Comparison of ENCODE assay signal across 27 mouse cellular contexts in genomic region chr1:93543196-93543595, GRCm38 (mm10). TPM values are rescaled to one million over a fixed set of nuclear protein-coding genes. Genes with fewer than 3 reads are reported as not detected.
A peak's percentile ranks its signal among the peaks of the same experiment; 100 is the strongest.
DNase-seq lines count a peak whose midpoint lies in the region; ATAC-seq and TF ChIP-seq lines count a peak whose summit lies in the region.
"Had no signal": no experiment of that assay in that cellular context is flagged by ENCODE, and none has a peak within 500 bp of the region (broad histone marks: within the 10 kb centered on the region; RNA-seq: fewer than 3 reads in every experiment).

No protein-coding gene starts in this region.

- intact Hi-C loops in heart, adult 2 months (cut with DNase I): no loop called here

- no peak overlapping the region for H3K4me2 ChIP-seq in stomach, postnatal 0 days (replicated peaks; ENCODE audit: low read depth)
- H3K4me2 ChIP-seq: embryonic facial prominence, embryonic 13.5 days; heart, embryonic 15.5 days; hindbrain, embryonic 13.5 days; midbrain, embryonic 12.5 days; neural tube, embryonic 13.5 days had no signal

- no peaks in the 10 kb centered on the region for H3K36me3 ChIP-seq in heart, adult 2 months (ENCODE audit: control insufficient read depth, insufficient read depth, low read length)
- no peaks in the 10 kb centered on the region for H3K36me3 ChIP-seq in ES-E14 (ENCODE audit: control insufficient read depth, insufficient read depth, low read length, poor library complexity, severe bottlenecking)
- no peaks in the 10 kb centered on the region for H3K36me3 ChIP-seq in stomach, postnatal 0 days (ENCODE audit: control insufficient read depth, insufficient read depth, low read length)
- H3K36me3 ChIP-seq: heart, embryonic 10.5 days; heart, embryonic 15.5 days; hindbrain, embryonic 13.5 days; midbrain, embryonic 12.5 days; neural tube, embryonic 13.5 days had no signal

- DNase-seq in heart, adult 2 months: no peak
- no peak for DNase-seq in heart, adult 18-20 months
- no peak for DNase-seq in layer of hippocampus, adult 2 months (ENCODE audit: low spot score in 2 of 2)
- DNase-seq in layer of hippocampus, adult 18-20 months (ENCODE audit: low spot score in 2 of 2): no peak
- peak; percentile 11 for DNase-seq in ES-E14 (ENCODE audit: low read depth, low spot score)
- no peak for DNase-seq in stomach, postnatal 0 days (ENCODE audit: low spot score)
- DNase-seq in thymus, postnatal 25 days: no peak
- DNase-seq: adrenal gland, adult 2 months; adrenal gland, postnatal 36 days; cerebellum, adult 18-20 months; cerebellum, postnatal 10 days; heart, postnatal 36 days; kidney, adult 18-20 months; kidney, postnatal 10 days; liver; lung, adult 2 months had no signal

- H3K4me1 ChIP-seq in heart, adult 2 months (ENCODE audit: control insufficient read depth, insufficient read depth, low read length): no peaks in the 10 kb centered on the region
- peaks cover 0 to 3% of the 10 kb centered on the region in 2 experiments; a peak in 1 of 4 replicates for H3K4me1 ChIP-seq in ES-E14 (ENCODE audit: control insufficient read depth in 2 of 2, insufficient read depth in 2 of 2, low read length in 2 of 2, poor library complexity in 1 of 2)
- H3K4me1 ChIP-seq in stomach, postnatal 0 days (replicated peaks; ENCODE audit: control insufficient read depth, insufficient read depth): no peaks in the 10 kb centered on the region
- H3K4me1 ChIP-seq: embryonic facial prominence, embryonic 13.5 days; heart, embryonic 10.5 days; heart, embryonic 15.5 days; hindbrain, embryonic 13.5 days; midbrain, embryonic 12.5 days; neural tube, embryonic 13.5 days had no signal

- no peaks in the 10 kb centered on the region for H3K9me3 ChIP-seq in ES-E14 (ENCODE audit: control insufficient read depth, insufficient read depth, low read depth, low read length)
- no peaks in the 10 kb centered on the region for H3K9me3 ChIP-seq in stomach, postnatal 0 days (ENCODE audit: control insufficient read depth, low read length)
- H3K9me3 ChIP-seq: embryonic facial prominence, embryonic 13.5 days; G1E; heart, embryonic 10.5 days; heart, embryonic 15.5 days; hindbrain, embryonic 13.5 days; megakaryocyte, embryonic 14.5 days; midbrain, embryonic 12.5 days; neural tube, embryonic 13.5 days had no signal

- H3K79me2 ChIP-seq in heart, adult 2 months (replicated peaks; ENCODE audit: control insufficient read depth, insufficient read depth, low read length): 0 out of 2 replicates have a peak, but pooled peaks cover 2% of the 10 kb centered on the region

- H3K27me3 ChIP-seq in heart, adult 2 months (ENCODE audit: control insufficient read depth, insufficient read depth, low read length): no peaks in the 10 kb centered on the region
- no peaks in the 10 kb centered on the region for H3K27me3 ChIP-seq in stomach, postnatal 0 days (ENCODE audit: control insufficient read depth, insufficient read depth, low read length)
- H3K27me3 ChIP-seq: embryonic facial prominence, embryonic 13.5 days; heart, embryonic 15.5 days; hindbrain, embryonic 13.5 days; midbrain, embryonic 12.5 days; neural tube, embryonic 13.5 days had no signal

- TF ChIP-seq EP300 in heart, adult 2 months (IDR thresholded peaks at IDR 0.05; ENCODE audit: insufficient read depth, low read depth, low read length): no peak
- TF ChIP-seq EP300 in stomach, postnatal 0 days (optimal IDR thresholded peaks at IDR 0.05): no peak

- TF ChIP-seq CTCF in heart, adult 2 months (IDR thresholded peaks at IDR 0.05): 0 out of 2 replicates have a peak, but pooled peaks have one; percentile 12
- peak; percentile 29; the same call in 1 of the 2 replicates for TF ChIP-seq CTCF in layer of hippocampus, adult 2 months (conservative IDR thresholded peaks at IDR 0.05)
- peak; percentile 7; the same call in 1 of the 2 replicates for TF ChIP-seq CTCF in stomach, postnatal 0 days (IDR thresholded peaks at IDR 0.05; ENCODE audit: low read depth)

- 79% methylated on average over 2 of the region's 2 CpGs for WGBS in heart, adult 2 months
- 72% methylated on average over 2 of the region's 2 CpGs for WGBS in stomach, postnatal 0 days

- TF ChIP-seq POLR2A in heart, adult 2 months (IDR thresholded peaks at IDR 0.05; ENCODE audit: insufficient read depth, low read depth, low read length): no peak

- in situ Hi-C loops in ES-E14 (cut with MboI; ENCODE audit: low sequenced_read_pairs in 2 of 2, unreplicated experiment in 2 of 2): no loop called here

- no peak for ATAC-seq in stomach, postnatal 0 days (ENCODE audit: low FRiP score, low TSS enrichment)
- ATAC-seq: activated CD4-positive, CD25-positive, alpha-beta regulatory T cell, adult 4 months; forebrain, embryonic 16.5 days had no signal

- H3K9ac ChIP-seq in heart, adult 2 months (ENCODE audit: low read depth, low read length): no peak overlapping the region
- H3K9ac ChIP-seq in ES-E14 (ENCODE audit: insufficient read depth, low read depth, low read length, poor library complexity, severe bottlenecking): no peak overlapping the region
- H3K9ac ChIP-seq in stomach, postnatal 0 days (ENCODE audit: low read length): no peak overlapping the region
- H3K9ac ChIP-seq: embryonic facial prominence, embryonic 13.5 days; heart, embryonic 15.5 days; hindbrain, embryonic 13.5 days; liver, embryonic 14.5 days; midbrain, embryonic 12.5 days; neural tube, embryonic 13.5 days had no signal

- no peak overlapping the region for H3K27ac ChIP-seq in heart, adult 2 months
- no peak overlapping the region for H3K27ac ChIP-seq in layer of hippocampus, adult 2 months
- no peak overlapping the region for H3K27ac ChIP-seq in ES-E14 (ENCODE audit: insufficient read depth, low read depth, low read length, poor library complexity, severe bottlenecking)
- H3K27ac ChIP-seq in stomach, postnatal 0 days (replicated peaks): no peak overlapping the region
- H3K27ac ChIP-seq: embryonic facial prominence, embryonic 13.5 days; heart, embryonic 10.5 days; heart, embryonic 15.5 days; hindbrain, embryonic 13.5 days; liver, embryonic 14.5 days; midbrain, embryonic 12.5 days; neural tube, embryonic 13.5 days had no signal

- no peak overlapping the region for H3K4me3 ChIP-seq in heart, adult 2 months
- no peak overlapping the region for H3K4me3 ChIP-seq in layer of hippocampus, adult 2 months
- no peak overlapping the region for H3K4me3 ChIP-seq in ES-E14 (ENCODE audit: insufficient read depth in 1 of 2, low read depth in 1 of 2, low read length in 2 of 2, poor library complexity in 1 of 2, severe bottlenecking in 1 of 2)
- no peak overlapping the region for H3K4me3 ChIP-seq in stomach, postnatal 0 days (ENCODE audit: low read depth, low read length)
- H3K4me3 ChIP-seq: embryonic facial prominence, embryonic 13.5 days; heart, embryonic 10.5 days; heart, embryonic 15.5 days; hindbrain, embryonic 13.5 days; megakaryocyte, embryonic 14.5 days; midbrain, embryonic 12.5 days; neural tube, embryonic 13.5 days had no signal

TF ChIP-seq in ES-E14, 5 proteins besides CTCF, POLR2A, EP300 and RAD21:
- no peak for TF ChIP-seq CHD2 (IDR thresholded peaks at IDR 0.05; ENCODE audit: low read depth, low read length)
- peak; percentile 64; the same call in 1 of the 2 replicates for TF ChIP-seq MAFK (IDR thresholded peaks at IDR 0.05; ENCODE audit: insufficient read depth, low read depth, low read length)
- TF ChIP-seq HCFC1 (IDR thresholded peaks at IDR 0.05; ENCODE audit: borderline replicate concordance, insufficient read depth, low read length): no peak
- TF ChIP-seq ZC3H11A (IDR thresholded peaks at IDR 0.05; ENCODE audit: borderline replicate concordance, low read depth, low read length): no peak

RNA-seq across cellular contexts. Expression of gene Farp2, which starts 31.3 kb away (rescaled TPM):
- 10 to 100 TPM; 18.5 to 21.5 TPM for total RNA-seq in heart, adult 2 months (2021)
- polyA plus RNA-seq in heart, adult 2 months (2012; rRNA removed): 6.6 and 13.0 TPM in 2 replicates
- total RNA-seq in heart, adult 18-20 months (2021): 10 to 100 TPM; 21.5 to 22.0 TPM
- total RNA-seq in layer of hippocampus, adult 2 months (2021): 10 to 100 TPM; 12.0 to 12.6 TPM
- 10 to 100 TPM; 12.0 to 13.0 TPM for total RNA-seq in layer of hippocampus, adult 18-20 months (2021)
- total RNA-seq in ES-E14 (2012; rRNA removed): 2.5 and 2.8 TPM in 2 replicates
- 2.9 and 3.0 TPM in 2 replicates for polyA plus RNA-seq in stomach, postnatal 0 days (2015; fragmentation: Nextera tagmentation; extraction: Ambion mirVana)
